Mouse (Mus musculus) heart, embryonic 15.5 days (tissue): Measurements from ENCODE around the gene Muc5b. TPM values are rescaled to one million over a fixed set of nuclear protein-coding genes. Genes with fewer than 3 reads are reported as not detected.

Experiments
- ATAC-seq: fragments of 200-750 bp; cut with Nextera tagmentation; replicated peaks from 2 replicates; pipeline ENCODE4 v1.8.0; 2017; ENCODE audit warnings: low read depth, moderate TSS enrichment; ENCODE audit not compliant: insufficient number of reproducible peaks, insufficient read depth, low FRiP score
- H3K27ac ChIP-seq: fragments of 300-500 bp; sonication (generic); 2 replicates; pipeline ENCODE4 v1.5.1; 2015; ENCODE audit warnings: mild to moderate bottlenecking, inconsistent platforms
- H3K27me3 ChIP-seq: fragments of 300-500 bp; sonication (generic); 2 replicates; pipeline ENCODE4 v1.6.1; 2015; ENCODE audit warnings: inconsistent platforms
- H3K36me3 ChIP-seq: fragments of 300-500 bp; sonication (generic); 2 replicates; pipeline ENCODE4 v1.6.1; 2015; ENCODE audit warnings: mild to moderate bottlenecking, inconsistent platforms
- H3K4me1 ChIP-seq: fragments of 300-500 bp; sonication (generic); replicated peaks from 2 replicates; pipeline ENCODE4 v1.6.1; 2015; ENCODE audit warnings: inconsistent platforms
- H3K4me2 ChIP-seq: fragments of 300-500 bp; sonication (generic); 2 replicates; pipeline ENCODE4 v1.6.1; 2015; ENCODE audit warnings: inconsistent platforms, mild to moderate bottlenecking, moderate library complexity
- H3K4me3 ChIP-seq: fragments of 300-500 bp; sonication (generic); 2 replicates; pipeline ENCODE4 v1.5.1; 2015; ENCODE audit warnings: mild to moderate bottlenecking, inconsistent platforms
- H3K9ac ChIP-seq: fragments of 300-500 bp; sonication (generic); 2 replicates; pipeline ENCODE4 v1.6.1; 2015; ENCODE audit warnings: mild to moderate bottlenecking, inconsistent platforms
- H3K9me3 ChIP-seq: fragments of 300-500 bp; sonication (generic); replicated peaks from 2 replicates; pipeline ENCODE4 v1.6.1; 2016; ENCODE audit warnings: inconsistent platforms
- WGBS: fragments of 180-500 bp; shearing (Covaris S2); methylation state at CpG from one replicate; pipeline ENCODE4 v1.1.7; 2015; ENCODE audit warnings: mixed read lengths; 5-methylcytosine and 5-hydroxymethylcytosine counted together
- polyA plus RNA-seq: library from polyadenylated mRNA; unstranded; fragments of >200 nt; fragmentation: Nextera tagmentation; extraction: Ambion mirVana; gene quantifications from 2 replicates; pipeline ENCODE4 v1.2.1, GENCODE M21; 2015

Muc5b gene
- polyA plus RNA-seq, 1 experiment from 2014 or later, result 0.03 TPM

DNA sequence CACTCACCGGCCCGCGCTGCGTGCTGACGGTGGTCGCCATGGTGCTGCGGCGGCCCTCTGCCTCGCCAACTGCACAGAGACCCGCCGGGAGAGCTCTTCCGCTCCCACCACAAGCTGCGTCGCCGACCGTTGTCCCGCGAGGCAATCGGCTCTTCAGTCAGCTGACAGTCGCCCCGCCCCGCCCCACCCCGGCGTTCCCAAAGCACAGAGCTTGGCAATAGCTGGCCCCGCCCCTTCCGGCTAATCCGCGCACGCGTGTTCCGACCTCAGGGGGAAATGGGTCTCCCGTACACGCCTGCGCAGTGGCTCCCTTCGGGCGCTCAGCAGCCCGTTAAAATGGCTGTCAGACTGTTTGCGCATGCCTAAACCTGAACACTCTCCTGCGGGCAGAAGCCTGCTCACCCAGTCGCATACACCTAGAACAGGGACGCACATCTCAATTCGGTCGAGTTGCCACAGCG lies 63.4 kb downstream of the Muc5b start:
- Histone ChIP-seq H3K4me2 (peak overlapping the region; percentile 80), H3K9me3 (no peaks in the 10 kb centered on the region), H3K4me1 (peaks cover 26% of the 10 kb centered on the region), H3K27ac (peak overlapping the region; percentile 64), H3K36me3 (no peaks in the 10 kb centered on the region), H3K9ac (peak overlapping the region; percentile 81), H3K4me3 (peak overlapping the region; percentile 65), H3K27me3 (peaks cover 9% of the 10 kb centered on the region; the same call in 1 of the 2 replicates)
- WGBS, result under 1% methylated on average over 44 of the region's 44 CpGs
- peak; percentile 99 for ATAC-seq

DNA sequence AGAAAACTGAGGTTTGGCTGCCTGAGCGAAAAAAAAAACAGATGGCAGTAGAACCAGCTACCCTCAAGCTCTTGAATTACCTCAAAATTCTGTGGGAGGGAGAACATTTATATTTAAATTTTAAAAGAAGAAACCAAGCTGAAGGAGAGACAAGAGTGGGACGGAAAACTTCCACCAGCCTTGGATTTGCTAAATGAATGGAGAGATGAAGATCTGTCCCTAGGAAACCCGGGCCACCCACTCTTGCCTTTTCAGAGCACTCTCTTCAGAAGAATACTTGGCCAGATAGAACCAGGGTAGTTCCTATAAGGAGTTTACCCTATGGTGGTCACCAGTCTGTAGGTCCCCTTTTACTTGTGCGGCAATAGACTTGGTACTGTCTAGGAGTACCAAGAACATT lies 63.9 kb downstream of the Muc5b start:
- Histone ChIP-seq H3K9ac (peak overlapping the region; percentile 35; the same call in 1 of the 2 replicates), H3K9me3 (no peaks in the 10 kb centered on the region), H3K4me1 (peaks cover 25% of the 10 kb centered on the region), H3K36me3 (no peaks in the 10 kb centered on the region), H3K4me3 (peak overlapping the region; percentile 65), H3K27me3 (peaks cover 11% of the 10 kb centered on the region), H3K4me2 (peak overlapping the region; percentile 80), H3K27ac (no peak overlapping the region)
- ATAC-seq, result no peak
- WGBS, result 69% methylated on average over 4 of the region's 4 CpGs

GRCm38 (mm10) chr7:141908591-141908990 lies 69.7 kb downstream of the Muc5b start:
- H3K4me2 ChIP-seq, result no peak overlapping the region
- 65% methylated on average over 6 of the region's 6 CpGs for WGBS
- H3K9me3 ChIP-seq, result no peaks in the 10 kb centered on the region
- no peaks in the 10 kb centered on the region for H3K36me3 ChIP-seq
- H3K27ac ChIP-seq, result no peak overlapping the region
- H3K27me3 ChIP-seq, result peaks cover 51% of the 10 kb centered on the region
- H3K4me1 ChIP-seq, result no peaks in the 10 kb centered on the region
- ATAC-seq, result no peak
- H3K9ac ChIP-seq, result no peak overlapping the region
- no peak overlapping the region for H3K4me3 ChIP-seq

DNA sequence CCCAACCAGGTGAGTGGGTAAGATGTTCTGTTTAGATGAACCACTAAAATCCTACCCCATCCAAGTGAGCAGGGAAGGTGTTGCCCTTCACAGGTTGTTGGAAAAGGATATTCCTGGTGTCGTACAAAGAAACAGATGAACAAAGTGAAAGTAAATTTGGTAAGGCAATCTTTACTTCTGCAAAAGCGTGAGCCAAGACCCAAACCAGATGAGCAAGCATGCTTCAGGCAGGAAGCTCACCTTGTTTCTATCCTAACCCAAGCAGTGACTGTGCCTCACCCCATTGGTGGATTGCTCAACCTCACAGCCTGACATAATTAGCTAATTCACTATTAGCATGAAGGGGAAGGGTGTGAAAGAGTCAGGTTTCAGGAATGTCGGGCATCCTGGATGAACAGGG lies 72.4 kb downstream of the Muc5b start:
- H3K9ac ChIP-seq, result no peak overlapping the region

DNA sequence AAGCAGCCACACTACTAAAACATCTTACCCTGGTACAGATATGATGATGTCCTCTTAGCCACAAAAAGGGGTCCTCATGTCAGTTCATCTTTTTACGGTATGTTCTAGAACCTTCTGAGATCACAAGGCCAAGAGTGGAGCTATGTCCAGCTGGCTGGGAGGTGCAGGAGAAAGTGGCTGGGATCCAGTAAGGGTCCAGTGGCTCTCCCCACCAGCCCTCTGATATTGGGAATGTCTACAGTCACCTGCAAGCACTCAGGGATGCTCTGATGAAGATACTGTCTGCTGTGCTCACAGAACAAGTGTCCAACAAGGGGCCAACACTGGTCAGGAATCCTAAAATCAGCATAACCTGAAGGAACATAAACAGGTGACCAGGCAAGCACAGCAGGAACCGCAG lies 79.5 kb downstream of the Muc5b start, which contains the start of gene Tollip:
TSS of gene Tollip (minus strand) at position 101 of the 400 bp plus-strand sequence.
- Histone ChIP-seq H3K4me1 (no peaks in the 10 kb centered on the region), H3K4me3 (no peak within 1 kb of the TSS), H3K27me3 (peaks cover 7% of the 10 kb centered on the region), H3K36me3 (no peaks in the 10 kb centered on the region), H3K4me2 (no peak within 1 kb of the TSS), H3K9ac (no peak within 1 kb of the TSS), H3K9me3 (no peaks in the 10 kb centered on the region), H3K27ac (no peak within 1 kb of the TSS)
- ATAC-seq, result no peak
- 94% methylated on average over 2 of the region's 2 CpGs for WGBS

More for the DNA sequence above, 72.4 kb downstream of the Muc5b start:
- H3K9me3 ChIP-seq, result no peaks in the 10 kb centered on the region
- WGBS, result 59% methylated on average over 3 of the region's 3 CpGs
- no peaks in the 10 kb centered on the region for H3K4me1 ChIP-seq
- no peaks in the 10 kb centered on the region for H3K36me3 ChIP-seq
- ATAC-seq, result no peak
- H3K27ac ChIP-seq, result no peak overlapping the region
- no peak overlapping the region for H3K4me3 ChIP-seq
- H3K4me2 ChIP-seq, result no peak overlapping the region
- peaks cover 47% of the 10 kb centered on the region for H3K27me3 ChIP-seq

Other genes with a start within 250 kb of the Muc5b start
- gene Muc6, start 183.8 kb upstream of the Muc5b start, polyA plus RNA-seq, result 0.08 and 0.22 TPM in 2 replicates
- 0.09 and 0.23 TPM in 2 replicates for gene Muc2, start 148.7 kb upstream of the Muc5b start, polyA plus RNA-seq
- 0.01 and 0.13 TPM in 2 replicates for gene Muc5ac, start 50.1 kb upstream of the Muc5b start, polyA plus RNA-seq
- gene Tollip, start 79.4 kb downstream of the Muc5b start, polyA plus RNA-seq, result 32.3 and 43.3 TPM in 2 replicates
- gene Brsk2, start 110.7 kb downstream of the Muc5b start, polyA plus RNA-seq, result 0.43 and 0.56 TPM in 2 replicates
- 43.4 and 52.7 TPM in 2 replicates for gene Mob2, start 222.0 kb downstream of the Muc5b start, polyA plus RNA-seq